Mouse (Mus musculus): ENCODE measurements around the gene Tex44. TPM values are rescaled to one million over a fixed set of nuclear protein-coding genes. Genes with fewer than 3 reads are reported as not detected.

The Tex44 gene
- polyA plus RNA-seq, 1 experiment from 2014 or later: not detected

Other genes with a start within 250 kb of the Tex44 start
- 2.4 and 3.1 TPM in 2 replicates for gene B3gnt7, start 123.5 kb upstream of the Tex44 start, polyA plus RNA-seq (2016; fragmentation: Nextera tagmentation; extraction: Ambion mirVana)
- 306 and 360 TPM in 2 replicates for gene Ncl, start 66.9 kb upstream of the Tex44 start, polyA plus RNA-seq (2016; fragmentation: Nextera tagmentation; extraction: Ambion mirVana)
- gene Nmur1, start 101 bp upstream of the Tex44 start, polyA plus RNA-seq (2016; fragmentation: Nextera tagmentation; extraction: Ambion mirVana): 0.15 and 0.40 TPM in 2 replicates
- gene Ptma, start 100.4 kb downstream of the Tex44 start, polyA plus RNA-seq (2016; fragmentation: Nextera tagmentation; extraction: Ambion mirVana): 2,887 and 2,907 TPM in 2 replicates
- 98.8 and 104 TPM in 2 replicates for gene Pde6d, start 156.3 kb downstream of the Tex44 start, polyA plus RNA-seq (2016; fragmentation: Nextera tagmentation; extraction: Ambion mirVana)
- gene Cops7b, start 156.6 kb downstream of the Tex44 start, polyA plus RNA-seq (2016; fragmentation: Nextera tagmentation; extraction: Ambion mirVana): 66.1 and 70.1 TPM in 2 replicates
- gene Nppc, start 244.2 kb downstream of the Tex44 start, polyA plus RNA-seq (2016; fragmentation: Nextera tagmentation; extraction: Ambion mirVana): 12.6 and 13.8 TPM in 2 replicates